Mouse (Mus musculus) lung, embryonic 14.5 days (tissue): ENCODE data around the gene Zbtb8os. TPM values are rescaled to one million over a fixed set of nuclear protein-coding genes. Genes with fewer than 3 reads are reported as not detected.

Experiments
- ATAC-seq: fragments of 200-750 bp; cut with Nextera tagmentation; 2 replicates; pipeline ENCODE4 v1.8.0; 2017; ENCODE audit warnings: mild to moderate bottlenecking, moderate TSS enrichment, moderate library complexity; ENCODE audit not compliant: insufficient read depth
- DNase-seq: peaks from one replicate; pipeline ENCODE4 v3.0.0-alpha.2; 2015
- H3K27ac ChIP-seq: fragments of 300-500 bp; sonication (generic); 2 replicates; pipeline ENCODE4 v1.5.1; 2014; ENCODE audit warnings: low read depth, mild to moderate bottlenecking, moderate library complexity
- H3K27me3 ChIP-seq: fragments of 300-500 bp; sonication (generic); 2 replicates; pipeline ENCODE4 v1.6.1; 2014; ENCODE audit warnings: low read length, control low read depth; ENCODE audit not compliant: insufficient read depth
- H3K36me3 ChIP-seq: fragments of 300-500 bp; sonication (generic); 2 replicates; pipeline ENCODE4 v1.6.1; 2014; ENCODE audit warnings: control low read depth; ENCODE audit not compliant: insufficient read depth
- H3K4me1 ChIP-seq: fragments of 300-500 bp; sonication (generic); 2 replicates; pipeline ENCODE4 v1.6.1; 2014; ENCODE audit warnings: antibody characterized with exemption, control low read depth; ENCODE audit not compliant: insufficient read depth
- H3K4me2 ChIP-seq: fragments of 300-500 bp; sonication (generic); 2 replicates; pipeline ENCODE4 v1.6.1; 2014; ENCODE audit warnings: mild to moderate bottlenecking
- H3K4me3 ChIP-seq: fragments of 300-500 bp; sonication (generic); 2 replicates; pipeline ENCODE4 v1.5.1; 2014; ENCODE audit warnings: low read depth, low read length
- H3K9ac ChIP-seq: fragments of 300-500 bp; sonication (generic); 2 replicates; pipeline ENCODE4 v1.6.1; 2014
- H3K9me3 ChIP-seq: fragments of 300-500 bp; sonication (generic); 2 replicates; pipeline ENCODE4 v1.6.1; 2016; ENCODE audit warnings: low read depth, low read length, control low read depth
- CTCF ChIP-seq: IDR thresholded peaks from 2 replicates; pipeline ENCODE4 v1.5.1; 2016; ENCODE audit warnings: antibody characterized with exemption, low read depth
- WGBS: fragments of 180-500 bp; shearing (Covaris S2); extraction: QIAGEN DNeasy Blood & Tissue Kit; methylation state at CpG from one replicate; pipeline ENCODE4 v1.1.7; 2014; 5-methylcytosine and 5-hydroxymethylcytosine counted together
- polyA plus RNA-seq: library from polyadenylated mRNA; unstranded; fragments of >200 nt; fragmentation: Nextera tagmentation; extraction: Ambion mirVana; gene quantifications from 2 replicates; pipeline ENCODE4 v1.2.1, GENCODE M21; 2014

Gene Zbtb8os
- polyA plus RNA-seq, 1 experiment from 2014 or later = 51.6 TPM

DNA sequence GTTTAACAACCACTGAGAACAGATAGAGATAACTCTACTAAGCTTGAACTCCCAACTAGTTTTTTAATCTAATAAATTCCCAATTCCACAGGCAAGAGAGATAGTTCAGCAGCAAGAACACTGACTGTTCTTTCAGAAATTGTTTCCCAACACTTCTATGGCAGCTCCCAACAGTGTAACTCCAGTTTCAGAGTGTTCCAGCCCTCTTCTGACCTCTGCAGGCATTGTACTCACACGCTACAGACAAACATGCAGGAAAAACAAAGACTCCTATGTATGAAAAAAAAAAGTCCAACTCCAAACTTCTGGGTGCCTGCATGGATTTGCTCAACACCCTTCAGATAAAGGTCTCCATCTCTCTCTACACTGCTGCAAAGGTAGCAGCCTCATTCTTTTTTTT lies 2.6 kb upstream of the Zbtb8os start:
- no peak for TF ChIP-seq CTCF
- H3K4me1 ChIP-seq = peaks cover 8% of the 10 kb centered on the region; the same call in 1 of the 2 replicates
- no peak for ATAC-seq

DNA sequence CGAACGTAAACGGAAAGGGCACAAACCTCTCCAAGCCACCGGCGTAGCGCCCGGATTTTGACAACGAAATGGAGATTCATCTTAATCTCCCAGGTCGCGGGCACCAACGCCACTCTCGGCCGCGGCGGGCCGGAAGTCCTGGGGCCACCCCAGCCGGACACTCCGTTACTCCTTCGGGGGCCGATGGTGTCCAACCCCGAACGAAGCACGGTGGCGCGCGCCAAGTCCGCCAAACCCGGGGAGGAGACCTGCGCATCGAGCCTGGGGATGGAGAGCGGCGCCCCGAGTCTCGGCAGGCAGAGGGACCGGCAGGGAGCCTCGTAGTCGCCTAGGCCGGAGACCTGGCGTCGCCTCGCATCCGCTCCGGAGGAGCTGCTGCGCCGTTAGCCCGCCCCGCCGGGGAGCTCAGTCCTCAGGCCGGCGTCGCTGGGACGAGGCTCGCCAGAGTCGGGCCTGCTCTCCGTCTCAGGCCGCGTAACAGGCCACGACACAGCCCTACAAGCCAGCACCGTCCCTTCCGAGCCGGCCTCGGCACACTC lies 749 bp upstream of the Zbtb8os start:
- DNase-seq = peak; percentile 71
- no peaks in the 10 kb centered on the region for H3K9me3 ChIP-seq
- H3K4me3 ChIP-seq = peak overlapping the region; percentile 97
- H3K36me3 ChIP-seq = peaks cover 39% of the 10 kb centered on the region
- peak; percentile 45 for ATAC-seq
- peak overlapping the region; percentile 99 for H3K27ac ChIP-seq
- under 1% methylated on average over 62 of the region's 62 CpGs for WGBS
- peaks cover 8% of the 10 kb centered on the region; the same call in 1 of the 2 replicates for H3K4me1 ChIP-seq
- no peak for TF ChIP-seq CTCF
- no peaks in the 10 kb centered on the region for H3K27me3 ChIP-seq
- H3K4me2 ChIP-seq = peak overlapping the region; percentile 65
- peak overlapping the region; percentile 96 for H3K9ac ChIP-seq

More for the DNA sequence above, 2.6 kb upstream of the Zbtb8os start:
- Histone ChIP-seq H3K4me2 (peak overlapping the region; percentile 65), H3K9ac (peak overlapping the region; percentile 27), H3K4me3 (peak overlapping the region; percentile 97), H3K36me3 (peaks cover 56% of the 10 kb centered on the region), H3K27me3 (no peaks in the 10 kb centered on the region), H3K27ac (no peak overlapping the region), H3K9me3 (no peaks in the 10 kb centered on the region)
- DNase-seq = no peak
- 33% methylated on average over 1 of the region's 1 CpGs for WGBS

DNA sequence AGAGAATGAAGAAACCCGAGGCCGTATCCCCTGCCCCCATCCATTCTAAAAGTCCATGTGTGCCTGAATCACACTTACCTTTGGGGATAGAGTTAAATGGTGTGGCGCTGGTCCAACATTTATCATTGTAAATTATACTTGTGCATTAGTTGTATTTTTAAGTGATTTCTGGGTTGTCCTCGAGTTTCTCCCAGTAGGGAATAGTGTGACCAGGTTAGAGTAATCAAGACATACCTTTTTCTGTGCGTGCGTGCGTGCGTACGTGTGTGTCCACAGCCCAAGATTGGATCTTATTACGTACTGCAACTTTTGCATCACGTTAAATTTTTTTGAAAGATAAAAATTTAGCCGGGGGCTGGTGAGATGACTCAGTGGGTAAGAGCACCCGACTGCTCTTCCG lies 796 bp downstream of the Zbtb8os start:
- TF ChIP-seq CTCF = no peak
- H3K4me1 ChIP-seq = peaks cover 8% of the 10 kb centered on the region; the same call in 1 of the 2 replicates
- WGBS = 43% methylated on average over 14 of the region's 14 CpGs

GRCm38 (mm10) chr4:129339743-129340142 lies 4.2 kb downstream of the Zbtb8os start:
- Histone ChIP-seq H3K9ac (no peak overlapping the region), H3K4me2 (no peak overlapping the region), H3K9me3 (no peaks in the 10 kb centered on the region), H3K4me3 (no peak overlapping the region), H3K27me3 (no peaks in the 10 kb centered on the region), H3K27ac (no peak overlapping the region), H3K4me1 (0 out of 2 replicates have a peak, but pooled peaks cover 4% of the 10 kb centered on the region), H3K36me3 (peaks cover 26% of the 10 kb centered on the region)
- no peak for ATAC-seq
- 91% methylated on average over 3 of the region's 3 CpGs for WGBS
- TF ChIP-seq CTCF = no peak
- DNase-seq = no peak

More for the DNA sequence above, 796 bp downstream of the Zbtb8os start:
- Histone ChIP-seq H3K9ac (peak overlapping the region; percentile 72), H3K27ac (peak overlapping the region; percentile 99), H3K4me2 (peak overlapping the region; percentile 90), H3K36me3 (peaks cover 29% of the 10 kb centered on the region), H3K4me3 (peak overlapping the region; percentile 97), H3K9me3 (no peaks in the 10 kb centered on the region), H3K27me3 (no peaks in the 10 kb centered on the region)
- DNase-seq (no peak), ATAC-seq (no peak)

DNA sequence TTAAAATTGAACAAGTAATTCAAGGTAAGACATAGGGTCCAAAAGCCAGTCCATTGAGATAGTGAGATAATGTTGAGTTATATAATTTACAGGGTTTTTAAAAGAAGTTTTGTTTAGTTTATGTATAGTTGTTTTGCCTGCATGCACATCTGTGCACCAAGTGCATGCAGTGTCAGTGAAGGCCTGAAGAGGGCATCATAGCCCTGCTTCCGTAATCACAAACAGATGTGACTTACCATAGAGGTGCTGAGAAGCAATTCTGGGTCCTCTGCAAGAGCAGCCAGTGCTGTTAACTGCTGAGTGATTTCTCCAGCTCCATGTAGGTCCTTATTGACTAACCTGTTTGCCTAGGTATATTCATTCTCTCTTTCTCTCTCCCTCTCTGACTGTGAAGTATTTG lies 6.4 kb downstream of the Zbtb8os start:
- Histone ChIP-seq H3K4me3 (no peak overlapping the region), H3K4me2 (no peak overlapping the region), H3K36me3 (peaks cover 37% of the 10 kb centered on the region), H3K27ac (no peak overlapping the region), H3K9me3 (no peaks in the 10 kb centered on the region), H3K27me3 (no peaks in the 10 kb centered on the region), H3K4me1 (0 out of 2 replicates have a peak, but pooled peaks cover 4% of the 10 kb centered on the region), H3K9ac (no peak overlapping the region)
- ATAC-seq = no peak
- peak; percentile 34 for TF ChIP-seq CTCF
- no peak for DNase-seq
- WGBS = 75% methylated on average over 1 of the region's 1 CpGs

DNA sequence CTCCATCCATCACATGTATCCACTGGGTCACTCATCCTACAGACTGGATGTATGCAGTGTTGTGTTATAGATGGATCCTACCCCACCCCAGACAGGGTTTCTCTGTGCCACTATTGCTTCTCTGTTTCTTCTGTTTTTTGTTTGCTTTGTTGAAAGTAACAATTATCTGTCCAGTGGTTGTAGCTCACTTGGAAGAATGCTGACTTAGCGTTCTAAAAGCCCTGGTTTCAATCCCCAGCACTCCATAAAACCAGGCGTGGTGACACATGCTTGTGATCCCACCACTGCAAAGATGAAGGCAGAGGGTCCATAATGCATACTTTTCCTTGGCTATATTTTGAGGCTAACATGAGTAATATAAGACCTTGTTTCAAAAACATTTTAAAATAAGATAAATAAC lies 7.2 kb downstream of the Zbtb8os start:
- 80% methylated on average over 2 of the region's 2 CpGs for WGBS
- H3K4me3 ChIP-seq = no peak overlapping the region
- DNase-seq = no peak
- no peak for TF ChIP-seq CTCF
- no peaks in the 10 kb centered on the region for H3K4me1 ChIP-seq
- no peak overlapping the region for H3K9ac ChIP-seq
- H3K27ac ChIP-seq = no peak overlapping the region
- no peaks in the 10 kb centered on the region for H3K27me3 ChIP-seq
- no peaks in the 10 kb centered on the region for H3K9me3 ChIP-seq
- H3K4me2 ChIP-seq = no peak overlapping the region
- ATAC-seq = no peak
- H3K36me3 ChIP-seq = peaks cover 37% of the 10 kb centered on the region

DNA sequence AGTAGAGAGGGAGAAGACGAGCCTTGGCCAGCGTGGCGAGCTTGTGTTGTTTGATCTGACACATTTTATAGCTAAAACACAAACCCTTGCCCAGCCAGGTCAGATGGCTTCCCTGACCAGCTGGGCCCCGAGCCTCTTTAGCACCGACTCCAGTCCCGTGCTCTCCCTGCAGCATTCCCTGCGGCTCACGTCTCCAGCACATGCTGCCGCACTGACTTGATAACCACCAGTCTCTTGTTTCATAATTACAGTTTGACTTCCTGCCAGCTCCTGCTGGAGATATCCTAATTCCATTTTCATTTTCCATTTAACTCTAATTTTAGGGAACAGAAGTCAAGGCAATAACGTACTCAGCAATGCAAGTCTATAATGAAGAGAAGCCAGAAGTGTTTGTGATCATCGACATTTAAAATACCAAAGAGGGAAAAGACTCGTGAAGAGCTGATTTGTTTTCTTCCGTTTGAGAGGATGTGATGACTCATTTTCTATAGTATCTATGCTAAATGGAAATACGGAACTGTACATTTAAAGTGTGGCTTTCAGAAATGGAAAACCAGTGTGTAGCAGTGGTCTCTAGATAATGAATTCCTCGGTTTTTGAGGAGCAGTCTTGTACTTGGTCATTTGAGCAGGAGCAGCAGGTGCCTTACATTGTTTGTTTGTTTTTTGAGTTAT lies 11.1 kb downstream of the Zbtb8os start:
- Histone ChIP-seq H3K27me3 (no peaks in the 10 kb centered on the region), H3K27ac (no peak overlapping the region), H3K9ac (no peak overlapping the region), H3K36me3 (peaks cover 35% of the 10 kb centered on the region), H3K4me1 (no peaks in the 10 kb centered on the region), H3K4me3 (no peak overlapping the region), H3K4me2 (no peak overlapping the region), H3K9me3 (no peaks in the 10 kb centered on the region)
- DNase-seq (peak; percentile 27), ATAC-seq (no peak)
- no peak for TF ChIP-seq CTCF
- WGBS = 70% methylated on average over 15 of the region's 15 CpGs
